Mouse (Mus musculus) bone marrow macrophage, adult 2 months (primary cell): ENCODE results near the gene Sptbn1.

ENCODE experiments used
- CTCF ChIP-seq: IDR thresholded peaks from 2 replicates; pipeline ENCODE4 v1.5.1; 2012; ENCODE audit warnings: low read depth, mild to moderate bottlenecking, low read length, moderate library complexity
- POLR2A ChIP-seq: IDR thresholded peaks from 2 replicates; pipeline ENCODE4 v1.6.1; 2012; ENCODE audit warnings: mild to moderate bottlenecking, low read depth, low read length, borderline replicate concordance

DNA sequence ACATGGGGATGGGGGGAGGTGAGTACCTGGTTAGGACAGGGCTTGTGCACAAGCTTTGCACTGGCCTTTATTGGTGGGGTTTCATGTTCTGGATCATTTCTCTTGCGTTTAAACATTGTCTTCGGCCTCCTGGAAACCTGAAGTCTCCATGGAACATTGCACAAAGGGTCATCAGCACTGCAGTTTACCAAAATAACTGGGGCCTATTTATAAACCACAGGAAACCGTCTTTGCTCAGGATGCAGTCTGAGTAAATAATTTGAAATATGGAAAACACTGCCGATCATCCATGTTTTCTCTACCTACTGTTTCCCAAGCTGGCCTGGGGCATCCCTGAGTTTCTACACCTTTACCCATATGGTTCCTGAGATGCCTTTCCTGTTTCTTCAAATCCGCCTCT, 13.1 kb upstream of the Sptbn1 start:
- no peak for TF ChIP-seq CTCF
- TF ChIP-seq POLR2A = no peak
